Mouse (Mus musculus) megakaryocyte, adult 5-6 weeks (primary cell): Measurements from ENCODE around the gene AY358078. TPM values are rescaled to one million over a fixed set of nuclear protein-coding genes. Genes with fewer than 3 reads are reported as not detected.

Experiments
- ATAC-seq: 2 replicates; pipeline ENCODE4 v1.8.0; 2016; ENCODE audit warnings: mild to moderate bottlenecking, inconsistent platforms; ENCODE audit not compliant: poor library complexity, severe bottlenecking
- total RNA-seq, 2 experiments: library from RNA; stranded (forward) in 1 of 2; stranded (reverse) in 1 of 2; fragments of 153-499, 151-499 nt in 1 of 2; fragments of 221-1000, 200-1000 nt in 1 of 2; gene quantifications; 2 replicates each; pipeline versions ENCODE4 v1.2.3 to v1.2.4; 2015 to 2017

The AY358078 gene
- total RNA-seq, 2 experiments from 2014 or later, result not detected

- no peak for ATAC-seq
Observed at GRCm38 (mm10) chr14:51871741-51872140, 71.9 kb downstream of the AY358078 start.

Other genes starting within 250 kb of the AY358078 start
- not detected in 2 replicates for gene Gm5622, start 247.3 kb upstream of the AY358078 start, total RNA-seq (2015)
- gene Gm5622, start 247.3 kb upstream of the AY358078 start, total RNA-seq (2017), result not detected in 2 replicates
- gene Gm17175, start 226.0 kb upstream of the AY358078 start, total RNA-seq (2015), result not detected in 2 replicates
- not detected in 2 replicates for gene Gm17175, start 226.0 kb upstream of the AY358078 start, total RNA-seq (2017)
- not detected in 2 replicates for gene Gm17174, start 207.9 kb upstream of the AY358078 start, total RNA-seq (2015)
- gene Gm17174, start 207.9 kb upstream of the AY358078 start, total RNA-seq (2017), result not detected in 2 replicates
- not detected in 2 replicates for gene Gm17078, start 188.7 kb upstream of the AY358078 start, total RNA-seq (2015)
- gene Gm17078, start 188.7 kb upstream of the AY358078 start, total RNA-seq (2017), result not detected in 2 replicates
- not detected in 2 replicates for gene Gm4181, start 164.4 kb upstream of the AY358078 start, total RNA-seq (2015)
- not detected in 2 replicates for gene Gm4181, start 164.4 kb upstream of the AY358078 start, total RNA-seq (2017)
- gene Gm17079, start 104.6 kb upstream of the AY358078 start, total RNA-seq (2015), result not detected in 2 replicates
- gene Gm17079, start 104.6 kb upstream of the AY358078 start, total RNA-seq (2017), result not detected in 2 replicates
- gene Gm5800, start 82.9 kb upstream of the AY358078 start, total RNA-seq (2015), result not detected in 2 replicates
- not detected in 2 replicates for gene Gm5800, start 82.9 kb upstream of the AY358078 start, total RNA-seq (2017)
- not detected in 2 replicates for gene Ang4, start 26.5 kb upstream of the AY358078 start, total RNA-seq (2015)
- not detected in 2 replicates for gene Ang4, start 26.5 kb upstream of the AY358078 start, total RNA-seq (2017)
- 69.3 and 75.6 TPM in 2 replicates for gene Ear6, start 53.7 kb downstream of the AY358078 start, total RNA-seq (2015)
- 89.1 and 124 TPM in 2 replicates for gene Ear6, start 53.7 kb downstream of the AY358078 start, total RNA-seq (2017)
- gene Mettl17, start 84.8 kb downstream of the AY358078 start, total RNA-seq (2015), result 6.2 and 11.7 TPM in 2 replicates
- 6.3 and 11.1 TPM in 2 replicates for gene Mettl17, start 84.8 kb downstream of the AY358078 start, total RNA-seq (2017)
- gene Slc39a2, start 92.8 kb downstream of the AY358078 start, total RNA-seq (2015), result 0.07 TPM in 1 of 2 replicates, not detected in the other
- 0.18 and 0.20 TPM in 2 replicates for gene Slc39a2, start 92.8 kb downstream of the AY358078 start, total RNA-seq (2017)
- 0.36 and 1.5 TPM in 2 replicates for gene Ndrg2, start 114.1 kb downstream of the AY358078 start, total RNA-seq (2015)
- not detected in 2 replicates for gene Ndrg2, start 114.1 kb downstream of the AY358078 start, total RNA-seq (2017)
- gene Tppp2, start 118.4 kb downstream of the AY358078 start, total RNA-seq (2015), result not detected in 2 replicates
- not detected in 2 replicates for gene Tppp2, start 118.4 kb downstream of the AY358078 start, total RNA-seq (2017)
- gene Rnase13, start 122.7 kb downstream of the AY358078 start, total RNA-seq (2015), result not detected in 2 replicates
- not detected in 2 replicates for gene Rnase13, start 122.7 kb downstream of the AY358078 start, total RNA-seq (2017)
- gene Arhgef40, start 184.7 kb downstream of the AY358078 start, total RNA-seq (2015), result 1.7 and 2.6 TPM in 2 replicates
- gene Arhgef40, start 184.7 kb downstream of the AY358078 start, total RNA-seq (2017), result 2.2 and 5.1 TPM in 2 replicates
- not detected in 2 replicates for gene Tmem253, start 215.6 kb downstream of the AY358078 start, total RNA-seq (2015)
- not detected in 2 replicates for gene Tmem253, start 215.6 kb downstream of the AY358078 start, total RNA-seq (2017)
- gene Zfp219, start 220.7 kb downstream of the AY358078 start, total RNA-seq (2015), result 3.7 and 4.4 TPM in 2 replicates
- 4.7 and 5.1 TPM in 2 replicates for gene Zfp219, start 220.7 kb downstream of the AY358078 start, total RNA-seq (2017)
- not detected in 2 replicates for gene Olfr221, start 242.4 kb downstream of the AY358078 start, total RNA-seq (2015)
- not detected in 2 replicates for gene Olfr221, start 242.4 kb downstream of the AY358078 start, total RNA-seq (2017)